Mouse (Mus musculus) hindbrain, embryonic 11.5 days (tissue): Measurements from ENCODE around the gene Hunk. TPM values are rescaled to one million over a fixed set of nuclear protein-coding genes. Genes with fewer than 3 reads are reported as not detected.

ENCODE experiments used
- ATAC-seq: fragments of 200-750 bp; cut with Nextera tagmentation; 2 replicates; pipeline ENCODE4 v1.8.0; 2017; ENCODE audit warnings: mild to moderate bottlenecking, moderate TSS enrichment, moderate library complexity; ENCODE audit not compliant: low FRiP score
- DNase-seq: peaks from one replicate; pipeline ENCODE4 v3.0.0-alpha.2; 2015; ENCODE audit warnings: low spot score
- H3K27ac ChIP-seq: fragments of 300-500 bp; sonication (generic); 2 replicates; pipeline ENCODE4 v1.5.1; 2014; ENCODE audit warnings: mild to moderate bottlenecking, low read depth, low read length
- H3K27me3 ChIP-seq: fragments of 300-500 bp; sonication (generic); 2 replicates; pipeline ENCODE4 v1.6.1; 2014; ENCODE audit warnings: mild to moderate bottlenecking, low read length, moderate library complexity, mixed read lengths; ENCODE audit not compliant: control insufficient read depth, insufficient read depth
- H3K36me3 ChIP-seq: fragments of 300-500 bp; sonication (generic); 2 replicates; pipeline ENCODE4 v1.6.1; 2014; ENCODE audit warnings: mild to moderate bottlenecking, low read length, moderate library complexity, mixed read lengths; ENCODE audit not compliant: control insufficient read depth, insufficient read depth
- H3K4me1 ChIP-seq: fragments of 300-500 bp; sonication (generic); replicated peaks from 2 replicates; pipeline ENCODE4 v1.6.1; 2014; ENCODE audit warnings: low read length, mixed read lengths; ENCODE audit not compliant: control insufficient read depth, insufficient read depth
- H3K4me2 ChIP-seq: fragments of 300-500 bp; sonication (generic); replicated peaks from 2 replicates; pipeline ENCODE4 v1.6.1; 2014; ENCODE audit warnings: mild to moderate bottlenecking, low read depth, low read length
- H3K4me3 ChIP-seq: fragments of 300-500 bp; sonication (generic); 2 replicates; pipeline ENCODE4 v1.5.1; 2014; ENCODE audit warnings: low read depth, low read length
- H3K9ac ChIP-seq: fragments of 300-500 bp; sonication (generic); 2 replicates; pipeline ENCODE4 v1.6.1; 2014; ENCODE audit warnings: low read depth, low read length
- H3K9me3 ChIP-seq: fragments of 300-500 bp; sonication (generic); 2 replicates; pipeline ENCODE4 v1.6.1; 2016; ENCODE audit warnings: low read length; ENCODE audit not compliant: control insufficient read depth
- WGBS: fragments of 180-500 bp; shearing (Covaris S2); extraction: QIAGEN DNeasy Blood & Tissue Kit; methylation state at CpG from one replicate; pipeline ENCODE4 v1.1.7; 2014; 5-methylcytosine and 5-hydroxymethylcytosine counted together
- polyA plus RNA-seq: library from polyadenylated mRNA; unstranded; fragments of >200 nt; fragmentation: Nextera tagmentation; extraction: Ambion mirVana; gene quantifications from 2 replicates; pipeline ENCODE4 v1.2.1, GENCODE M21; 2014

Hunk gene
- polyA plus RNA-seq, 1 experiment from 2014 or later = 13.1 TPM

- H3K9me3 ChIP-seq = no peaks in the 10 kb centered on the region; the same call in 1 of the 2 replicates
- whole genome bisulfite sequencing = under 1% methylated on average over 49 of the region's 49 CpGs
- 0 out of 2 replicates have a peak, but pooled peaks cover 10% of the 10 kb centered on the region for H3K36me3 ChIP-seq
- H3K4me1 ChIP-seq = peaks cover 16% of the 10 kb centered on the region
- peak overlapping the region; percentile 82 for H3K4me3 ChIP-seq
- H3K27ac ChIP-seq = peak overlapping the region; percentile 94
- peak overlapping the region; percentile 68 for H3K4me2 ChIP-seq
- peak; percentile 81 for DNase-seq
- no peaks in the 10 kb centered on the region for H3K27me3 ChIP-seq
- ATAC-seq = peak; percentile 70
- peak overlapping the region; percentile 95 for H3K9ac ChIP-seq
Observed at GRCm38 (mm10) chr16:90386514-90387160, 824 bp downstream of the Hunk start.

GRCm38 (mm10) chr16:90387161-90387671 lies 1.4 kb downstream of the Hunk start:
- WGBS = 2% methylated on average over 12 of the region's 12 CpGs
- DNase-seq = peak; percentile 64

GRCm38 (mm10) chr16:90387961-90388360 lies 2.1 kb downstream of the Hunk start:
- H3K27me3 ChIP-seq = no peaks in the 10 kb centered on the region
- 0 out of 2 replicates have a peak, but pooled peaks cover 10% of the 10 kb centered on the region for H3K36me3 ChIP-seq
- ATAC-seq = no peak
- peak overlapping the region; percentile 68 for H3K4me2 ChIP-seq
- H3K4me1 ChIP-seq = peaks cover 16% of the 10 kb centered on the region
- H3K9me3 ChIP-seq = no peaks in the 10 kb centered on the region; the same call in 1 of the 2 replicates
- H3K9ac ChIP-seq = no peak overlapping the region
- no peak overlapping the region for H3K27ac ChIP-seq
- WGBS = 54% methylated on average over 4 of the region's 4 CpGs
- peak overlapping the region; percentile 82 for H3K4me3 ChIP-seq
- DNase-seq = no peak

More at GRCm38 (mm10) chr16:90387161-90387671, 1.4 kb downstream of the Hunk start:
- H3K27ac ChIP-seq = peak overlapping the region; percentile 94; the same call in 1 of the 2 replicates
- peak overlapping the region; percentile 68 for H3K4me2 ChIP-seq
- no peaks in the 10 kb centered on the region for H3K27me3 ChIP-seq
- 0 out of 2 replicates have a peak, but pooled peaks cover 10% of the 10 kb centered on the region for H3K36me3 ChIP-seq
- ATAC-seq = peak; percentile 42; the same call in 1 of the 2 replicates
- peaks cover 16% of the 10 kb centered on the region for H3K4me1 ChIP-seq
- H3K9ac ChIP-seq = peak overlapping the region; percentile 95
- H3K9me3 ChIP-seq = no peaks in the 10 kb centered on the region; the same call in 1 of the 2 replicates
- peak overlapping the region; percentile 82 for H3K4me3 ChIP-seq

GRCm38 (mm10) chr16:90389103-90389750 lies 3.4 kb downstream of the Hunk start:
- peaks cover 16% of the 10 kb centered on the region for H3K4me1 ChIP-seq
- no peaks in the 10 kb centered on the region for H3K27me3 ChIP-seq
- no peak overlapping the region for H3K4me2 ChIP-seq
- no peaks in the 10 kb centered on the region; the same call in 1 of the 2 replicates for H3K9me3 ChIP-seq
- H3K9ac ChIP-seq = no peak overlapping the region
- no peak for DNase-seq
- H3K4me3 ChIP-seq = no peak overlapping the region
- no peak for ATAC-seq
- 0 out of 2 replicates have a peak, but pooled peaks cover 10% of the 10 kb centered on the region for H3K36me3 ChIP-seq
- 89% methylated on average over 15 of the region's 15 CpGs for WGBS
- no peak overlapping the region for H3K27ac ChIP-seq

GRCm38 (mm10) chr16:90390731-90391130 lies 4.9 kb downstream of the Hunk start:
- H3K36me3 ChIP-seq = 0 out of 2 replicates have a peak, but pooled peaks cover 10% of the 10 kb centered on the region
- WGBS = 97% methylated on average over 16 of the region's 16 CpGs

GRCm38 (mm10) chr16:90394761-90395160 lies 8.9 kb downstream of the Hunk start:
- 0 out of 2 replicates have a peak, but pooled peaks cover 3% of the 10 kb centered on the region for H3K4me1 ChIP-seq
- no peak overlapping the region for H3K4me3 ChIP-seq
- WGBS = 57% methylated on average over 4 of the region's 4 CpGs
- no peak overlapping the region for H3K9ac ChIP-seq
- no peak overlapping the region for H3K4me2 ChIP-seq
- no peak overlapping the region for H3K27ac ChIP-seq
- ATAC-seq (0 out of 2 replicates have a peak, but pooled peaks have one; percentile 14), DNase-seq (no peak)
- 0 out of 2 replicates have a peak, but pooled peaks cover 10% of the 10 kb centered on the region for H3K36me3 ChIP-seq
- no peaks in the 10 kb centered on the region; the same call in 1 of the 2 replicates for H3K9me3 ChIP-seq
- no peaks in the 10 kb centered on the region for H3K27me3 ChIP-seq

More at GRCm38 (mm10) chr16:90390731-90391130, 4.9 kb downstream of the Hunk start:
- Histone ChIP-seq H3K27ac (no peak overlapping the region), H3K4me3 (no peak overlapping the region), H3K27me3 (no peaks in the 10 kb centered on the region), H3K9me3 (no peaks in the 10 kb centered on the region; the same call in 1 of the 2 replicates), H3K4me1 (peaks cover 14% of the 10 kb centered on the region), H3K4me2 (no peak overlapping the region), H3K9ac (no peak overlapping the region)
- DNase-seq (no peak), ATAC-seq (no peak)

- Histone ChIP-seq H3K36me3 (0 out of 2 replicates have a peak, but pooled peaks cover 5% of the 10 kb centered on the region), H3K4me3 (no peak overlapping the region), H3K27me3 (no peaks in the 10 kb centered on the region), H3K4me2 (no peak overlapping the region), H3K9ac (no peak overlapping the region), H3K27ac (no peak overlapping the region), H3K4me1 (peaks cover 8% of the 10 kb centered on the region; the same call in 1 of the 2 replicates), H3K9me3 (no peaks in the 10 kb centered on the region; the same call in 1 of the 2 replicates)
- ATAC-seq = no peak
- 73% methylated on average over 11 of the region's 11 CpGs for WGBS
- no peak for DNase-seq
Observed at GRCm38 (mm10) chr16:90395996-90396556, 10.3 kb downstream of the Hunk start.

- DNase-seq = no peak
- H3K9ac ChIP-seq = no peak overlapping the region
- 88% methylated on average over 2 of the region's 2 CpGs for WGBS
- no peak overlapping the region for H3K27ac ChIP-seq
- H3K27me3 ChIP-seq = no peaks in the 10 kb centered on the region
- H3K9me3 ChIP-seq = no peaks in the 10 kb centered on the region
- no peak overlapping the region for H3K4me2 ChIP-seq
- H3K36me3 ChIP-seq = no peaks in the 10 kb centered on the region
- no peak overlapping the region for H3K4me3 ChIP-seq
- peaks cover 11% of the 10 kb centered on the region; the same call in 1 of the 2 replicates for H3K4me1 ChIP-seq
- ATAC-seq = no peak
Observed at GRCm38 (mm10) chr16:90396882-90397281, 11.1 kb downstream of the Hunk start.
